Mouse (Mus musculus) left cerebral cortex, adult 2 months (tissue): Measurements from ENCODE around the gene Snrnp35. TPM values are rescaled to one million over a fixed set of nuclear protein-coding genes. Genes with fewer than 3 reads are reported as not detected.

Experiments
- DNase-seq, 2 experiments: peaks; one replicate each; pipeline ENCODE4 v3.0.0; 2021 to 2022; ENCODE audit warnings: low spot score in 2 of 2, mixed read lengths in 1 of 2; ENCODE audit errors: extremely low spot score in 1 of 2
- H3K27ac ChIP-seq: fragments of 200-600 bp; 2 replicates; pipeline ENCODE4 v1.8.1; 2022
- H3K4me3 ChIP-seq: fragments of 200-600 bp; 2 replicates; pipeline ENCODE4 v1.8.1; 2022
- CTCF ChIP-seq: fragments of 200-600 bp; IDR thresholded peaks from 2 replicates; pipeline ENCODE4 v1.8.1; 2022; ENCODE audit warnings: antibody characterized with exemption, mild to moderate bottlenecking, moderate library complexity
- intact Hi-C: fragments of 180-260 bp; cut with DNase I; formaldehyde crosslinking; loops from one replicate; pipeline ENCODE4 v1.15.1; 2025
- long read RNA-seq, 2 experiments: library from polyadenylated mRNA; stranded (forward); transcript quantifications; one replicate each; pipeline ENCODE4 v2.0.0; 2021; ENCODE audit warnings: borderline mapping rate in 2 of 2
- total RNA-seq, 2 experiments: library from RNA; stranded (reverse); gene quantifications; 2 replicates each; pipeline ENCODE4 v1.2.3; 2021

Snrnp35 gene
- total RNA-seq: 10 to 100 TPM; 19.9 to 20.8 TPM
- long read RNA-seq, experiment 1, partial matches to known transcripts: 0 of 10 reads
- long read RNA-seq, experiment 1, other reads (novel, unspliced or antisense): 5 of 10 reads
- long read RNA-seq, experiment 2, partial matches to known transcripts: 0 of 2 reads
- long read RNA-seq, experiment 2, other reads (novel, unspliced or antisense): 1 of 2 reads

GRCm38 (mm10) chr5:124482966-124483654 lies at the start of gene Snrnp35:
Gene Snrnp35, plus strand, starts transcription at chr5:124483134.
- peak within 1 kb of the TSS; percentile 57 for H3K4me3 ChIP-seq
- H3K27ac ChIP-seq: peak within 1 kb of the TSS; percentile 98
- no peak for TF ChIP-seq CTCF
- intact Hi-C loops: loop anchor here (2.0 to 5.0 kb wide), 2 partner anchors 36 to 56 kb away; no protein-coding TSS in a partner anchor
- DNase-seq: peak; percentile 84 to 91

GRCm38 (mm10) chr5:124438229-124438628 lies 44.7 kb upstream of the Snrnp35 start:
- H3K27ac ChIP-seq: no peak overlapping the region
- no peak overlapping the region for H3K4me3 ChIP-seq
- peak; percentile 23 for TF ChIP-seq CTCF
- no peak for DNase-seq
- intact Hi-C loops: loop anchor here (10.0 kb wide), 1 partner anchor 427 kb away; the partner anchor contains the start of genes Ccdc92 and Zfp664

GRCm38 (mm10) chr5:124438746-124439145 lies 44.2 kb upstream of the Snrnp35 start:
- no peak for TF ChIP-seq CTCF
- no peak for DNase-seq
- no peak overlapping the region for H3K4me3 ChIP-seq
- intact Hi-C loops: loop anchor here (10.0 kb wide), 1 partner anchor 426 kb away; the partner anchor contains the start of genes Ccdc92 and Zfp664
- H3K27ac ChIP-seq: no peak overlapping the region

GRCm38 (mm10) chr5:124439447-124440093 lies 43.4 kb upstream of the Snrnp35 start, which contains the start of gene Kmt5a:
Gene Kmt5a, plus strand, starts transcription at chr5:124439930.
- intact Hi-C loops: loop anchor here (10.0 kb wide), 1 partner anchor 425 kb away; the partner anchor contains the start of genes Ccdc92 and Zfp664
- Histone ChIP-seq H3K27ac (peak within 1 kb of the TSS; percentile 85), H3K4me3 (peak within 1 kb of the TSS; percentile 68)
- no peak; the same call in 1 of the 2 replicates for TF ChIP-seq CTCF
- DNase-seq: peak; percentile 93

- H3K27ac ChIP-seq: peak overlapping the region; percentile 85
- peak overlapping the region; percentile 68 for H3K4me3 ChIP-seq
- peak; percentile 45 to 54 for DNase-seq
- TF ChIP-seq CTCF: peak; percentile 36
- intact Hi-C loops: no loop called here
Observed at GRCm38 (mm10) chr5:124440094-124440701, 42.7 kb upstream of the Snrnp35 start.

- Histone ChIP-seq H3K4me3 (no peak overlapping the region), H3K27ac (no peak overlapping the region)
- no peak for DNase-seq
- no peak for TF ChIP-seq CTCF
- intact Hi-C loops: no loop called here
Observed at GRCm38 (mm10) chr5:124442628-124443027, 40.3 kb upstream of the Snrnp35 start.

GRCm38 (mm10) chr5:124444208-124444607 lies 38.7 kb upstream of the Snrnp35 start:
- peak overlapping the region; percentile 93; the same call in 1 of the 2 replicates for H3K27ac ChIP-seq
- intact Hi-C loops: no loop called here

GRCm38 (mm10) chr5:124444661-124445561 lies 38.0 kb upstream of the Snrnp35 start:
- H3K4me3 ChIP-seq: peak overlapping the region; percentile 74
- intact Hi-C loops: loop anchor here (5.0 kb wide), 1 partner anchor 37 kb away; the partner anchor contains the start of gene Snrnp35
- peak; percentile 82 for DNase-seq
- peak overlapping the region; percentile 93 for H3K27ac ChIP-seq
- TF ChIP-seq CTCF: no peak

More at GRCm38 (mm10) chr5:124444208-124444607, 38.7 kb upstream of the Snrnp35 start:
- no peak for TF ChIP-seq CTCF
- DNase-seq: no peak
- no peak overlapping the region for H3K4me3 ChIP-seq

- no peak for TF ChIP-seq CTCF
- DNase-seq: no peak
- intact Hi-C loops: loop anchor here (5.0 kb wide), 1 partner anchor 37 kb away; the partner anchor contains the start of gene Snrnp35
Observed at GRCm38 (mm10) chr5:124445621-124446293, 37.2 kb upstream of the Snrnp35 start.

More at GRCm38 (mm10) chr5:124445621-124446293, 37.2 kb upstream of the Snrnp35 start:
- Histone ChIP-seq H3K27ac (peak overlapping the region; percentile 76), H3K4me3 (peak overlapping the region; percentile 75)
